Mouse (Mus musculus) liver, embryonic 12.5 days (tissue): Measurements from ENCODE around the gene 1700025G04Rik. TPM values are rescaled to one million over a fixed set of nuclear protein-coding genes. Genes with fewer than 3 reads are reported as not detected.
"Not testable (repeated sequence)": the region's sequence is repeated elsewhere in the genome, so short reads cannot be mapped to it uniquely, and the experiment has no call there.

Source experiments
- ATAC-seq: fragments of 200-750 bp; cut with Nextera tagmentation; 2 replicates; pipeline ENCODE4 v1.8.0; 2017; ENCODE audit warnings: moderate number of reproducible peaks, mild to moderate bottlenecking, moderate library complexity
- H3K27ac ChIP-seq: fragments of 300-500 bp; sonication (generic); 2 replicates; pipeline ENCODE4 v1.5.1; 2016; ENCODE audit warnings: mild to moderate bottlenecking
- H3K27me3 ChIP-seq: fragments of 300-500 bp; sonication (generic); replicated peaks from 2 replicates; pipeline ENCODE4 v1.6.1; 2016; ENCODE audit warnings: mild to moderate bottlenecking, moderate library complexity
- H3K36me3 ChIP-seq: fragments of 300-500 bp; sonication (generic); 2 replicates; pipeline ENCODE4 v1.6.1; 2016; ENCODE audit warnings: mild to moderate bottlenecking, moderate library complexity
- H3K4me1 ChIP-seq: fragments of 300-500 bp; sonication (generic); 2 replicates; pipeline ENCODE4 v1.6.1; 2016
- H3K4me2 ChIP-seq: fragments of 300-500 bp; sonication (generic); 2 replicates; pipeline ENCODE4 v1.6.1; 2016; ENCODE audit warnings: mild to moderate bottlenecking, moderate library complexity
- H3K4me3 ChIP-seq: fragments of 300-500 bp; sonication (generic); 2 replicates; pipeline ENCODE4 v1.5.1; 2016; ENCODE audit warnings: mild to moderate bottlenecking, moderate library complexity
- H3K9ac ChIP-seq: fragments of 300-500 bp; sonication (generic); 2 replicates; pipeline ENCODE4 v1.6.1; 2016; ENCODE audit warnings: mild to moderate bottlenecking, moderate library complexity
- H3K9me3 ChIP-seq: fragments of 300-500 bp; sonication (generic); replicated peaks from 2 replicates; pipeline ENCODE4 v1.6.1; 2016; ENCODE audit warnings: mild to moderate bottlenecking, moderate library complexity
- WGBS: fragments of 180-500 bp; shearing (Covaris S2); methylation state at CpG from one replicate; pipeline ENCODE4 v1.1.7; 2016; ENCODE audit not compliant: insufficient replicate concordance; 5-methylcytosine and 5-hydroxymethylcytosine counted together
- polyA plus RNA-seq: library from polyadenylated mRNA; unstranded; fragments of >200 nt; fragmentation: Nextera tagmentation; extraction: Ambion mirVana; gene quantifications from 2 replicates; pipeline ENCODE4 v1.2.1, GENCODE M21; 2016

Gene 1700025G04Rik
- polyA plus RNA-seq, 1 experiment from 2014 or later: 4.5 TPM

DNA sequence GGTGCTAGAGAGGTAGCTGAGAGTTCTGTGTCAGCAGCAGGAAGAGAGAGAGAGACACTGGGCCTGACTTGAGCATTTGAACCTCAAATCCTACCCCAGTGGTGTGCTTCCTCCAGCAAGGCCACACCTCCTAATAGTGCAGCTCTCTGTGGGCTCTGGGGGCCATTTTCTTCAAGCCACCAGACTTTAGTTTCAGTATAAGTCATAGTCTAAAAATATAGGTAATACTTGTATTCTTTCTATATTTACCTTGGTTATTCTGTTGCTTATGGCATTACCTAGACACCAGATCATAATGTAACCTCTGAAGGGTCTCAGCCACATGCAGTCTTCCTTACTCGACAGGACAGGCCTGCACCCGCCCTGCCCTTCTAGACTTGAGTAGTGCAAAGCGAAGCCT is 273.9 kb downstream of the 1700025G04Rik start:
- H3K9ac ChIP-seq: no peak overlapping the region
- ATAC-seq: no peak
- 82% methylated on average over 3 of the region's 3 CpGs for WGBS

DNA sequence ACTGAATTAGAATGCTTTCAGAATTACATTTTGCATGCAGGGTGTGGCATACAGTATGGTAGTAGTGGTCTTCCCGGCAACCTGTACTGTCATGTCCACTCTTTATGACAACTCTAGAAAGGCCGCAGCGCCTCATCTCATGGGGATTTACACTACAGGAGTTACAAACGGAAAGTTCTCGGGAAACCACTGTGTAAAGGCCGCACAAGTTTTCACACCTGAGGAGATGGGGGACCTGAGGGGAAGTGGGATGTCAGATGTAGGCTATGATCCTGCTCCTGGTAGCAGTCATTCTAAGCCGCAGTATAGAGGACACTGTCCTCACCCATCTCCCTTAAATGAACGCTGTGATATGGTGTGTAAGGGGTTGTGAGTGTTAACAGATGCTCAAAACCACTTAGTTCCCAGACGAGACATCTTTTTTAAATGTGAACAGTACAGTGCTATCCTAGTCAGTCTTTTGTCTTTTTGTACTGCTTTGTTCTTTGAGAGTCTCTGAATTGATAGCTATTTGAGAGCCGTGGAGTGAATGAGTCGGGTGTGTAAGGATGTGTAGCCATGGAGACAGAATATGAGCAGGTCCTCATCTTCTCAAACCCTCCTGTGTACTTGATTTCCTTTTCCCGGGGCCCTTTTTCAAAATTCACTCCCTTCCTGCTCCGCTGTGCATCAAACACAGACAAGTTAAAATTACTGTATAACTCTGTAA is 277.8 kb downstream of the 1700025G04Rik start:
- Histone ChIP-seq H3K9ac (no peak overlapping the region), H3K4me3 (no peak overlapping the region), H3K4me2 (no peak overlapping the region), H3K27ac (no peak overlapping the region), H3K36me3 (peaks cover 77% of the 10 kb centered on the region), H3K4me1 (0 out of 2 replicates have a peak, but pooled peaks cover 5% of the 10 kb centered on the region), H3K27me3 (no peaks in the 10 kb centered on the region), H3K9me3 (no peaks in the 10 kb centered on the region)
- ATAC-seq: no peak
- 90% methylated on average over 13 of the region's 13 CpGs for WGBS

More for the DNA sequence above, 273.9 kb downstream of the 1700025G04Rik start:
- H3K27ac ChIP-seq: no peak overlapping the region
- H3K4me1 ChIP-seq: 0 out of 2 replicates have a peak, but pooled peaks cover 5% of the 10 kb centered on the region
- H3K4me3 ChIP-seq: no peak overlapping the region
- no peaks in the 10 kb centered on the region for H3K27me3 ChIP-seq
- H3K9me3 ChIP-seq: no peaks in the 10 kb centered on the region
- H3K4me2 ChIP-seq: no peak overlapping the region
- peaks cover 67% of the 10 kb centered on the region for H3K36me3 ChIP-seq

GRCm38 (mm10) chr1:151811456-151811855 is 278.5 kb downstream of the 1700025G04Rik start:
- Histone ChIP-seq H3K4me2 (no peak overlapping the region), H3K36me3 (peaks cover 77% of the 10 kb centered on the region), H3K4me3 (no peak overlapping the region), H3K27me3 (no peaks in the 10 kb centered on the region), H3K27ac (no peak overlapping the region), H3K4me1 (no peaks in the 10 kb centered on the region), H3K9me3 (no peaks in the 10 kb centered on the region), H3K9ac (no peak overlapping the region)
- ATAC-seq: no peak
- 92% methylated on average over 16 of the region's 16 CpGs for WGBS

DNA sequence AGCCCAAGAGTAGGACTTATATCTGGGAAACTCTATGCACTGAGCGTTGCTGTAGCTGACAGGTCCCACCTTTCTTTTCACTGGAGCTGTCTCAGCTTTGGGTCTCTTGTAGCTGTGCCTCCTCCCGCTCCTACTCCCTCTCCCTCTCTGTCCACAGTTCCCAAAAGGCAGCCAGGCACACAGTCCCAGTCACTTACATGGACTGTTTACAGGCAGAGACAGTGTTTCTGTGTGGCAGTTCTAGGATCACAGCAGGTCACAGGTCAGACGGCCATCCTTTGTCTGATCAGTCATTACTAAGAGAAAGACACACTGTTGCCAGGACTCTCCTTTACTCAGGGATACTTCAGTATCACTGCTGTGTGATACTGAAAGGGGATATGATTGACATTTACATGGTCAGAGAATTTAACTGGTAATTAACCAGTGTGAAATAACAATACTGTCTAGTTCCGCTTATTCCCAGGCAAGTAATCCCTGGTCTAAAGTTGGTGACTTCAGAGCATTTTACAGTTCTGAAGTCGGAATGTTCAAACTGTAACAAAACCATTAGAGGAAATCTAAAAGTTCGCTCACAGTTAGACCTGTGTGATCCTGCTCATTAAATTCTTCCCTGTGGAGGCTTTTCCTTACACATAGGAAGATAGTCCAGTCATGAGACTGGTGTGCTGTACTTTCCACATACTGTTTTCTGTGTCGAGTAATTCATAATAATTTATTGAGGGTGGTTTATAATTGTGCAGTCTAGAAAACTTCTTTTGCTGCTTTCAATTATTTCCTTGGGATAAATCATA is 279.1 kb downstream of the 1700025G04Rik start:
- no peaks in the 10 kb centered on the region for H3K4me1 ChIP-seq
- H3K9me3 ChIP-seq: no peaks in the 10 kb centered on the region
- no peak overlapping the region for H3K4me3 ChIP-seq
- WGBS: 86% methylated on average over 7 of the region's 7 CpGs
- no peak overlapping the region for H3K27ac ChIP-seq
- H3K9ac ChIP-seq: no peak overlapping the region
- peaks cover 74% of the 10 kb centered on the region for H3K36me3 ChIP-seq
- no peaks in the 10 kb centered on the region for H3K27me3 ChIP-seq
- no peak overlapping the region for H3K4me2 ChIP-seq
- ATAC-seq: no peak

DNA sequence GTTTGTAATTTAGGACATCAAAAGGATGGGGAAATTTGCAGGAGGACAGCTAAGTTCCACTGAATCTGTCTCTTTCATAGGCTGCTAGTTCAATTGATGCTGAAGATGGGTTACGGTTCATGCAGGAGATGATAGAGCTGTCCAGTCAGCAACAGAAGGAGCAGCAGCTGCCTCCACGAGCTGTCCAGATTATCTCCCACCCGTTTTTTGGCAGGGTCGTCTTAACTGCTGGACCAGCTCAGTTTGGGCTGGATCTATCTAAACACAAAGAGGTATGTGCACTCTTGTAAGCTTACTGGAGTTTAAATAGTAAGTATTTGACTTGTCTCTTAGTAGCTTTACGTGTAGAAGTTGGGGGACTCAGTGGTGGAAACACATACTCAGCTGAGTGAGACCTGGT is 282.6 kb downstream of the 1700025G04Rik start:
- no peak overlapping the region for H3K4me3 ChIP-seq
- no peak overlapping the region for H3K27ac ChIP-seq
- ATAC-seq: no peak
- H3K27me3 ChIP-seq: no peaks in the 10 kb centered on the region
- 76% methylated on average over 5 of the region's 5 CpGs for WGBS
- H3K36me3 ChIP-seq: peaks cover 79% of the 10 kb centered on the region
- H3K9me3 ChIP-seq: no peaks in the 10 kb centered on the region
- no peak overlapping the region for H3K4me2 ChIP-seq
- H3K4me1 ChIP-seq: no peaks in the 10 kb centered on the region
- no peak overlapping the region for H3K9ac ChIP-seq

GRCm38 (mm10) chr1:151802795-151803194 is 287.1 kb downstream of the 1700025G04Rik start:
- H3K4me2 ChIP-seq, H3K27ac ChIP-seq, H3K4me3 ChIP-seq, H3K9me3 ChIP-seq, H3K27me3 ChIP-seq, H3K9ac ChIP-seq, H3K4me1 ChIP-seq, ATAC-seq: not testable (repeated sequence)
- 65% methylated on average over 3 of the region's 3 CpGs for WGBS
- H3K36me3 ChIP-seq: peaks cover 70% of the 10 kb centered on the region
